Mouse (Mus musculus): ENCODE data around the gene Hspe1.
"Not testable (repeated sequence)": the region's sequence is repeated elsewhere in the genome, so short reads cannot be mapped to it uniquely, and the experiment has no call there.

Gene Hspe1

GRCm38 (mm10) chr1:55085781-55086366, 2.1 kb upstream of the Hspe1 start:
- no peak for DNase-seq (ENCODE audit: low read depth, low spot score)

GRCm38 (mm10) chr1:55086868-55087400, 998 bp upstream of the Hspe1 start:
- DNase-seq (ENCODE audit: low read depth, low spot score): peak; percentile 23

GRCm38 (mm10) chr1:55087401-55087904, 479 bp upstream of the Hspe1 start:
- DNase-seq (ENCODE audit: low read depth, low spot score): no peak

- no peak for DNase-seq (ENCODE audit: low read depth, low spot score)
These were observed 922 bp downstream of the Hspe1 start for GRCm38 (mm10) chr1:55088611-55089497.

GRCm38 (mm10) chr1:55089498-55090064, 1.6 kb downstream of the Hspe1 start:
- no peak for DNase-seq (ENCODE audit: low read depth, low spot score)

- no peak for DNase-seq (ENCODE audit: low read depth, low spot score)
These were observed 4.1 kb downstream of the Hspe1 start for GRCm38 (mm10) chr1:55092056-55092455.

GRCm38 (mm10) chr1:55092469-55092868, 4.5 kb downstream of the Hspe1 start:
- no peak for DNase-seq (ENCODE audit: low read depth, low spot score)

- DNase-seq (ENCODE audit: low read depth, low spot score): no peak
These were observed 19.1 kb downstream of the Hspe1 start for GRCm38 (mm10) chr1:55106919-55107585.

- DNase-seq (ENCODE audit: low read depth, low spot score): no peak
These were observed 19.7 kb downstream of the Hspe1 start for GRCm38 (mm10) chr1:55107644-55108043.

GRCm38 (mm10) chr1:55108473-55108872, 20.5 kb downstream of the Hspe1 start:
- DNase-seq (ENCODE audit: low read depth, low spot score): no peak

- no peak for DNase-seq (ENCODE audit: low read depth, low spot score)
These were observed 21.3 kb downstream of the Hspe1 start for GRCm38 (mm10) chr1:55109066-55109766.

- no peak for DNase-seq (ENCODE audit: low read depth, low spot score)
These were observed 35.1 kb downstream of the Hspe1 start for GRCm38 (mm10) chr1:55123046-55123445.

- no peak for DNase-seq (ENCODE audit: low read depth, low spot score)
These were observed 35.6 kb downstream of the Hspe1 start for GRCm38 (mm10) chr1:55123561-55123960.

GRCm38 (mm10) chr1:55124136-55124535, 36.2 kb downstream of the Hspe1 start:
- DNase-seq (ENCODE audit: low read depth, low spot score): not testable (repeated sequence)

- peak; percentile 47 for DNase-seq (ENCODE audit: low read depth, low spot score)
These were observed 41.8 kb downstream of the Hspe1 start for GRCm38 (mm10) chr1:55129716-55130115.

GRCm38 (mm10) chr1:55130190-55130916, 42.4 kb downstream of the Hspe1 start:
- peak; percentile 38 for DNase-seq (ENCODE audit: low read depth, low spot score)

- peak; percentile 96 for DNase-seq (ENCODE audit: low read depth, low spot score)
These were observed 43.0 kb downstream of the Hspe1 start, which contains the start of gene Mob4 for GRCm38 (mm10) chr1:55130943-55131401. Mob4 (plus strand) TSS chr1:55131231.

- DNase-seq (ENCODE audit: low read depth, low spot score): peak; percentile 83
These were observed 43.6 kb downstream of the Hspe1 start for GRCm38 (mm10) chr1:55131424-55132014.

GRCm38 (mm10) chr1:55132308-55132707, 44.4 kb downstream of the Hspe1 start:
- no peak for DNase-seq (ENCODE audit: low read depth, low spot score)

- DNase-seq (ENCODE audit: low read depth, low spot score): no peak
These were observed 45.2 kb downstream of the Hspe1 start for GRCm38 (mm10) chr1:55133173-55133572.
